Mouse (Mus musculus) spleen, postnatal 36 days (tissue): Measurements from ENCODE around the gene Tmem120b.

Source experiments
- DNase-seq, 2 experiments: peaks; one replicate each; pipeline ENCODE4 v3.0.0; 2022; ENCODE audit warnings: low spot score in 2 of 2, mixed read lengths in 1 of 2

The Tmem120b gene

GRCm38 (mm10) chr5:123090560-123091306 is 22.5 kb downstream of the Tmem120b start:
- DNase-seq = no peak

GRCm38 (mm10) chr5:123093077-123093633 is 24.9 kb downstream of the Tmem120b start:
- peak; percentile 45 to 69 for DNase-seq

DNA sequence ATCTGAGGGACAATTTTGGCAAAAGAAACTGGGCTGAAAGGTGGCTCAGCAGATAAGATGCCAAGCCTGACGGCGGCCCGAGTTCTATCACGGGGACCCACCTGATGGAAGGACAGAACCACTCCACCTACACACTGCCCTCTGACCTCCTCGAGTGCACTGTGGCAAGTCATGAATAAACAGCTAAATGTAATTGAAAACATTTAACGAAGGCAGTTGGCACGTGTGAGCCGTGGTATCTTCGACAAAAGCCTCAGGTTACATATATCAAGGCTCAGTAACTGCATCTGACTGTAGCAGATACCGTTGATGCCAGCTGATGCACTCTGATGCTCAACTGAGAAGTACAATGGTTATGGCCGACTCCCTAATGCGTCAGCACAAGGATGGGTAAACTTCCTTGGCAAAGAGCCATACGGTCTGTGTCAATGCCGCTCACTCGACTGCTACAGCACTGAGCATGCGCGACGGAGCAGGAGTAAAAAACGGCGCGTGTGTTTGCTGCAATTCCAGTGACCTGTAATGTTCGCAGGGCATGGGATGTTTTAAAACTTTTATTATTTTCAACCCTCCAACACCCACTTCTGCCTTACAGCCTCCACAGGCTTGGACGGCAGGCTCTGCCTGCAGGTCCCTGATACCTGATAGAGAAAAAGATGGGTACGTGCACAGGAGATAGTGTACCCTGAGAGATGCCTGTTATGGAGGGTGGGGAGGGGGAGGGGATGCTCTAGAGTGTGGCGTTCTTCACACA is 26.2 kb downstream of the Tmem120b start:
- peak; percentile 56 to 73 for DNase-seq

DNA sequence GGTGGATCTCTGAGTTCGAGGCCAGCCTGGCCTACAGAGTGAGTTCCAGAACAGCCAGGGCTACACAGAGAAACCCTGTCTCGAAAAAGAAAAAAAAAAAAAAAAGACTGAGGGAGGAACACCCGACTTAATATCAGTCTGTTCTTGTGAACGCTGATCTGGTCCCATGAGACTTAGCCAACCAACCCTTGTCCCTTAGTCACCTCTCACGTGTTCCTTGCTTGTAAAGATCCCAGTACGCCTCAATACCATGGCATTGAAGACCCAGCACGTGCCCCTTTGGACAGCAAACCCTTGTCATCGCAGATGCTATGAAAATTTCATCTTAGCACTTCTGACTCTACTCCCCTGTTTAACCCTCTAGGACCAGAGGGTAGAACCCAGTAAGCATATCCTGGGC is 28.1 kb downstream of the Tmem120b start:
- no peak for DNase-seq

- DNase-seq = no peak
These were observed 30.3 kb downstream of the Tmem120b start for GRCm38 (mm10) chr5:123098487-123098886.

DNA sequence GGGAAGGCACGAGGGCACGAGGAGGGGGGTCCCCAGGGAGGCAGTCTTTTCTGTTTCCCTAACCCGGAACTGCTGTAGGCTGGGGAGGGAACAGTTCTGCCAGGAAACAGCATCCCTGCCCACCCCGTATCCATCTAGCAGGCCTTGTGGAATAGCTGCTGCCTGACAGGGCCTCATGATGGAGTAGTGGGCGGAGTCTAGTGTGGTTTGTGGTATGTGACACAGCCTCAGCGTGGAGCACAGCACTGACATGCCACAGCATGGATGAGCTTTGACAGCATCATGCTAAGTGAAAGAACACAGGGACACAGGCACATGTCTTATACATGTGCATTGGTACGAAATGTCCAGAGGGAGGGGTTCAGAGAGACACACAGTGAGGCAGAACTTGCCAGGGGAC is 34.2 kb downstream of the Tmem120b start:
- no peak for DNase-seq

DNA sequence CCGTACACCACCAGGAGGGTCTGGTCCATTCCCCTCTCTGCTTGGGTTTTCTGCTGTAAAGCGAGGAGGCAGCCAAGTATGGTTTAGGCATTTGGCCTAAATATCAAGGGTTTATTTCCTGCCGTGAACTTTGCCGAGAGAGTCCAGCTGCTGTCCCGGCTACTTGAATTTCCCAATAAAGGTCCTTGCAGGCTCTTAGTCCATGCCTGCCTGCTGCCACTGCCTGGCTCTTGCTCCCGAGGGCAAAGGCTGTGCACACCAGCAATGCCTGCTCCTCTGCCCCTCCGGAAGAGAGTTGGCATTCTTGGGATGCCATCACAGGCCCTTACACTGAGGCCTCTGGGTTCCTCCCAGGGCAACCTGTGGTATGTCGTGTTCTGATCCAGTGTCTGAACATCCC is 35.3 kb downstream of the Tmem120b start:
- DNase-seq = no peak

DNA sequence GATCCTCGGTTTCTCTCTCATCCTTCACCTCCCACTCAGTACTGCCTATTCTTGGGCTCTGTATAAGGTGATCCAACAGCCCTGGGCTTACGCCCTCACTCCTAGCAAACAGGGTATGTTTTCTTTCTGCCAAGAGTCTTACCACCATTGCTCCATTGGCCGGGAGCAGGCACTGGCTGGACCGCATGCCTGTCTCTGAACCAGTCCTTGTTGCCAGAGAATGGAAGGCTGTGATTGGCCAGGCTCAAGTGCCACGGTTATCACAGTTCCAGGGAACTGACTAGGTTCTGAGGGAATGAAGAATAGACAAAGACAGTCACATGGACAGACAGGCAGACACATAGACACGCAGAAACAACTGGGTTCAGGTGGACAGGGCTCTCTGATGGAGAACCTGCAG is 36.6 kb downstream of the Tmem120b start:
- no peak for DNase-seq

GRCm38 (mm10) chr5:123109452-123110203 is 41.4 kb downstream of the Tmem120b start:
- no peak for DNase-seq

- DNase-seq = no peak
These were observed 42.1 kb downstream of the Tmem120b start for GRCm38 (mm10) chr5:123110296-123110721.

DNA sequence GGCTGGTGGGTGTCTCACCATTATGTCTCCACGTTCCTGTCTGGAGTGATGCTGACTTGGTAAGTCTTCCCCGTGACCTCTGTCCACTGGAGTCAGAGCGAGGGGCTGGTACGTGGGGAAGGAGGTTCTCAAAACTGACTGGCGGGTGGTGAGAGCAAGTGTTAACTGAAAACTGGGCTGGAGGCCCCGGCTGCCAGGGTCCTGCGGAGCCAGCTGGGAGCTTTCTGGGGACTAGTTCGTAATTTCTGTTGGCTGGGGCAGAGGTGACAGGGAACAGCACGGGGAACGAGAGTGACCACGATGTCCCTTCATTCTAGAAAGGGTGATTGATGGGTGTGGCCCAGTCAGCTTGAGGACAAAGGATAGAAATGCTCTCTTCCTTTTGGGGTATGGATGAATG is 45.9 kb downstream of the Tmem120b start:
- DNase-seq = no peak

DNA sequence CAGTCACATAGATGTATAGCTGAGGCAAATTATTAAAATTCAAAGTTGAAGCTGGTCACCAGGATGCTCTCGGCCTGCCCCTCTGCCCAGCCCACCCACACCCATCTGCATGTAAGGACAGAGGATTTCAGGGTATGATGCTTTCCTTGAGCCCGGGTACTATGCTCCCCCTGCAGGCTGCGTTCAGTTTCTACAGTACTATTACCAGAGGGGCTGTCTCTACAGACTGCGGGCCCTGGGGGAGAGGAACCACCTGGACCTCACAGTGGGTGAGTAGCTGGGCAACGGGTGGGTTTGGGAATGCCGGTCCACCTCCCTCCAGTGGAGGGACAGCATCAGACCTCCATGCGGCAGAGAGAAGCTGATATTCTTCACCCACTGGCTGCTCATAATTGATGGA is 46.7 kb downstream of the Tmem120b start:
- DNase-seq = no peak

DNA sequence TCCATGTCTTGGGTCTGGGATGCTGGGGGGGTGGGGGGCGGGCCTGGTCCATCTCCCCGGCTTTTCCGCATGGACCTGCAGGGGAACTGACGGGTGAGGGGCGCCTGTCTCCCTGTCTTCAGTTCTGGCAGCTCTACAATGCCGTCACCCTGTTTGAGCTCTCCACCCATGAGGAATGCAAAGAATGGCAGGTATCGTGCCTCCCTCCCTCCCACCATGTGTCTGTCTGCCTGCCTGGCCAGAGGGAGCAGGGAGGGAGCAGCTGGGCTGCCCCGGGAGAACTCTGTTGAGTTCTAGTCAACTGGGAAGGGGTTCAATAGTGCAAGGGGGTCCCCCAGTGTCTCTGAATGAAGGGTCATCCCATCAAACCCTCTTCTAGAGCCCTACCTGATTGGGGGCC is 47.9 kb downstream of the Tmem120b start:
- no peak for DNase-seq

DNA sequence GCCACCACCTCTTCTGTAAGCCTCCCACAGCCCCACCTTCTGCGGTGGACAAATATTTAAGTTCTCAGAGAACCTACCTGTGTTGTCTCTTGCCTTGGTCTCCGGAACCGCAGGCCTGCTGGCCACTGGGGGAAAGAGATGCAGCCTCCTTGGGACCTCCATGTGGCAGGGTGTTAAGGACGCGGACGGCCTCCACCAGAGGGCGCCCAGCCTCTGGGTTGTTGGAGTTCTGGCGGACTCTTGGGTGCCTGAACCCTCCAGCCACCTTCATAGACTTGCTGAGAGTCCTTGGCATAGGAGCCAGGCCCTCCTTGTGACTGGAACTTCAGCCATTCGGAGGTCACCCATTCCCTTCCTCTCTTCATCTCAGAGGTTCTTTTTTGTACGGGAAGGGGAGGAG is 49.0 kb downstream of the Tmem120b start:
- peak; percentile 70 to 82 for DNase-seq

GRCm38 (mm10) chr5:123117773-123118172 is 49.6 kb downstream of the Tmem120b start:
- no peak for DNase-seq

DNA sequence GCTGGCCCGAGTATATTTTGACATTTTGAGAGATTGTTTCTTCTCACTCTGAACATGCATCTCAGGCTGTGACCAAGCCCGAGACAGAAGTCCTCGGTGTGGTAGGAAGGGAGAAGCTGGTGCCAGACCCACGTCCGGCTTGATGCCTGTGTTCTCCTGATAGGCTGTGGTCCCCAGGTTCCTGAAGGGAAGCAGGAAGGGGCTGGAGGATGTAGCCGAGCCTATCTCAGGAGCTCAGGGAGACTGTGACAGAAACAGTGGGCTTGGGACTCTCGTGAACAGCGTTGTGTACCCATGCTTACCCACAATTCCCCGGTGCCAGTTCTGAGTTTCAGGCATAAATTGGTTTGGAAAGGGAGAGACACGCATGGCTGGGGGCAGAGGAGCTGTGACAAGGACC is 50.6 kb downstream of the Tmem120b start:
- DNase-seq = no peak

DNA sequence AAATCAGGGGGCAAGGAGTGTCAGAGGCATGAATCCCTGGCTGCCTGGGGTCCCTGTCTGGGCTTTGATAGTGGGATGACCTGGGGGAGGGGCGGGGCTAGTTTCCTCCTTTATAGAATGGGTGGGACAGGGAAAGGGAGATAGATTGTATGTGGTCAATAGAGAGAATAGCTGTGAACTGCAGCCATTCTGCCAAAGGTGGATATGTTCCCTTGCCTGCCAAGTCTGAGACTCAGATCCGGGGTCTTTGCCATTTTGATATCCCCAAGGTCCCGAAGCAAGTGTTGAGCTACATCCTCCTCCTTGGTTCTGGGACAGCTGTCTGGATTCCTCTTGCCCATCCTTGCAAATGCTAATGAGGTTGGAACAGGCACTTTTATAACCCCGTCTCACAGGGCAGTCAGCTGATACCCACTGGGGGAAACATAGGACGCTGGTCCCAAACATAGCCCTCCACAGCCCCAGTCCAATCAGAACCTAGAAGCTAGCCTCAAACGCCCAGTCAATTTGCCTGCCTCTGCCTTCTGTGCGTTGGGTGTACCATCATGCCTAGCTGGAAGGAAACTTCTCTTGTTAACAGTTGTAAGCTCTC is 52.5 kb downstream of the Tmem120b start:
- no peak for DNase-seq

- peak in 1 of 2 experiments; percentile 45 for DNase-seq
These were observed 54.0 kb downstream of the Tmem120b start for GRCm38 (mm10) chr5:123122181-123122580.

DNA sequence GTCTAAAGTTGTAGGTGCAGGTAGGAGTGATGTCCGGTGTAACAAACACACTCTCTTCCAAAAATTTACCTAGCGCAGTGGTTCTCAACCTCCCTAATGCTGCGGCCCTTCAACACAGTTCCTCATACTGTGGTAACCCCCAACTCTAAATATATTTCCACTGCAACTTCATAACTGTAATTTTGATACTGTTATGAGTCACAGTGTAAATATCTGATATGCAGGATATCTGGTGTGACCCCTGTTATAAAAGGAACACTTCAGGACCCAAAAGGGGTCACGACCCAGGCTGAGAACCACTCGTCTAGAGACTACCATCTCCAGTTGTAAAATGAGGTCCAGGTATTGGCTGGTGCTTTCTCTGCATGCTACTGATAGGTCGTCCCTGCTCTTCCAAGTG is 56.9 kb downstream of the Tmem120b start:
- DNase-seq = no peak

DNA sequence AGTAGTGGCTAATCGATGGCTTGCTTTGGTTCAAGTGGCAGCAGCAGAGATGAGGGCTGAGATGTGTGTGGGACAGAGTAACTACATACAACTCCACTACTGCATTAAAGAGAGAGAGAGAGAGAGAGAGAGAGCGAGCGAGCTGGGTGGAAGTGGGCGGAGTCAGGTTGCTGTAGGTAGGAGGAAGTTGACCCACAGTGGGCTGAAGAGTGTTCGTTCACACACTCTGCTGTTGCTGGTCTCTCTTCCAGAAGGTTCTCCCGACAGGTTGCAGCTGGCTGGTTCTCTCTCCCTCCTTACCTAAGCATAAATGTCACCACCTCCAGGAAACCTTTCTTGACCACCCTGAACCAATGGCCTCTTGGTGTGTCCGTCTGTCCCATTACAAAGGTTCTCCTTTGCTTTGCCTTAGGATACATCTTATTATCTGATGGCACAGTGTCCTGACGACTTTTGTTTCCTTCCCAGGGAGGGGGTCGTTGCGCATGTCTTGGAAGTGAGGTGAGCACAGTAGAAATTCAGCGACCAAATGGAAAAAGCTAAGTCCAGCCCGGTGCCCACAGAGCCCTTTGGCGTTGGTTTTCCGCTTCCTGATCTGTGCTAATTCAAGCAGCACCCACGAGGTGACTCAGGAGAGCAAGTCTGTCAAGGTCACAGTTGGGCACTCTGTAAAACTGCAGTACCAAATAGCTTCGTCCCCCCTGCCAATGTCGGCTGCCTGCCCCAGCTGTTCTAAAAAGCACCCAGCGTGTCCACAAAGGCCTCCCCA is 57.6 kb downstream of the Tmem120b start:
- peak; percentile 82 to 84 for DNase-seq

DNA sequence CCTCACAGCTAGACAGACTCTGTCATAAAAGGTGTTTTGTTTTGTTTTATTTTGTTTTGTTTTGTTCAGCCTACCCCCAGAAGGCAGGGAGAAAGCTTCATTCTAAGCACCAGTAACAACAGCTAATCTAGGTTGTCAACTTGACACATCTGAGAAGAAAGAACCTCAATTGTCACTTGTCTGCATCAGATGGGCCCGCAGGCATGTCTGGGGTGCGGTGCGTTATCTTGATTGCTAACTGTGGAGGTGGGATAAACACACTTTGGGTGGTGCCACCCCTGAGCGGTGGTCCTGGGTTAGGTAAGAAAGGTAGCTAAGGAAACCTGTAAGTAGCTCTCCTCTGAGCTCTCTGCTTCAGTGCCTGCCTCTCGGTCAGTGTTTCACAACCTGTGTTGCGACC is 58.8 kb downstream of the Tmem120b start:
- DNase-seq = no peak
